ENCODE assay signal across 17 mouse cellular contexts in genomic region chr6:8583892-8584291, GRCm38 (mm10).
"Had no signal": no experiment of that assay in that cellular context is flagged by ENCODE, and none has a peak within 500 bp of the region (broad histone marks: within the 10 kb centered on the region; RNA-seq: fewer than 3 reads in every experiment).

No protein-coding gene starts in this region.

- H3K36me3 ChIP-seq: liver, embryonic 15.5 days; midbrain, embryonic 12.5 days; midbrain, embryonic 15.5 days had no signal

- H3K27me3 ChIP-seq: limb, embryonic 13.5 days; liver, embryonic 12.5 days; liver, embryonic 15.5 days; lung, embryonic 15.5 days; midbrain, embryonic 12.5 days; midbrain, embryonic 15.5 days; neural tube, embryonic 13.5 days had no signal

- H3K4me1 ChIP-seq: limb, embryonic 10.5 days; limb, embryonic 13.5 days; liver, embryonic 12.5 days; liver, embryonic 15.5 days; lung, embryonic 15.5 days; midbrain, embryonic 12.5 days; midbrain, embryonic 15.5 days; neural tube, embryonic 13.5 days had no signal

- H3K9ac ChIP-seq: limb, embryonic 13.5 days; liver, embryonic 12.5 days; liver, embryonic 15.5 days; lung, embryonic 15.5 days; midbrain, embryonic 12.5 days; midbrain, embryonic 15.5 days; neural tube, embryonic 13.5 days had no signal

- H3K9me3 ChIP-seq: limb, embryonic 10.5 days; limb, embryonic 13.5 days; liver, embryonic 12.5 days; liver, embryonic 15.5 days; lung, embryonic 15.5 days; midbrain, embryonic 12.5 days; midbrain, embryonic 15.5 days; neural tube, embryonic 13.5 days had no signal

- DNase-seq: kidney, adult 2 months; kidney, postnatal 36 days; liver; lung, adult 18-20 months; lung, postnatal 10 days; lung, postnatal 36 days; thymus, postnatal 25 days had no signal

- H3K27ac ChIP-seq: kidney, postnatal 0 days; limb, embryonic 10.5 days; limb, embryonic 13.5 days; liver, embryonic 12.5 days; liver, embryonic 15.5 days; lung, embryonic 15.5 days; midbrain, embryonic 12.5 days; midbrain, embryonic 15.5 days; neural tube, embryonic 13.5 days had no signal

- H3K4me3 ChIP-seq: limb, embryonic 10.5 days; limb, embryonic 13.5 days; liver, embryonic 12.5 days; liver, embryonic 15.5 days; lung, embryonic 15.5 days; midbrain, embryonic 12.5 days; midbrain, embryonic 15.5 days; myocyte; neural tube, embryonic 13.5 days had no signal

- ATAC-seq: liver, embryonic 12.5 days; midbrain, embryonic 15.5 days had no signal
